Mouse (Mus musculus) cerebellum, adult 9-10 months (tissue): ENCODE measurements around the gene Rasef.
"Not testable (repeated sequence)": the region's sequence is repeated elsewhere in the genome, so short reads cannot be mapped to it uniquely, and the experiment has no call there.

ENCODE experiments used
- DNase-seq: peaks from one replicate; pipeline ENCODE4 v3.0.0; 2022

The Rasef gene

DNA sequence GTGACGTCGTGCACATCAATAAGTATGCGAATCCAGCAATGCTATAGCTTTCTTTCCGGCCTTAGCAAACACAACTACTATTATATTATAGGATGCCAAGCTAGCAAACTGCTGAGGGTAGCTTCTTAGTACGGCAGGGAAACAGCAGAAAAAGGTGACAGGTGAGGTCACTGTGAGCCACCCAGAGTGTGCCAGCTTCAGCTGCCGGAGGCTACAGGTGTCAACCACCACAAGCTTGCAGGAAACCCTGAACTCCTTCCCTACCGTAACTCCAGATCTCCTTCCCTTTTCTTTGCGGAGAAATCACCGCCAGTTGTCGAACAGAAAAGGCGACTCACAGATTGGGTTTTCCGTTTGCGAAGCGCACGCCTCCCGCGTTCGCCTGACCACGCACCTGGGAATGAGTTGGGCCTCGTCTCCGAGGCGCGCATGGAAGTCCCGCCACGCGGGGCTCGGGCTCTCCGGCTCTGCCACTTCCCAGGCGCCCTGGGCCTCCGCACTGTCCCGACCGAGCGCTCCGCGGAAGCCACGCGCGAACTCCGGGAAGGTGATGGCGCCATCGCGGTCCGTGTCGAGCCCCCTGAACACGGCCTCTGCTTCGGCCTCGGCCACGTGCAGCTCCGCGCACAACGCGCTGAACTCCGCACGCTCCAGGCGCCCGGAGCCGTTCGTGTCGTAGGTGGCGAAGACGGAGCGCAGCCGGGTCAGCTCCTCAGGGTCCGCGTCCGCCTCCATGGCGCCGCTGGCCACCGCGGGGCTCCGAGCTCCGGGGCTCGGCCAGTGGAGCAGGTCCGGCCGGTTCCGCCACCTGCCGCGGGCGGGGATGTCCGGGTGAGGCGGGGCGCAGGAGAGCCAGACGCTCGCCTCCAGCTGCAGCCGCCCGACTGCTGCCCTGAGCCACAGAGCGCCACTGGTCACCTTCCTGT lies at the start of gene Rasef:
Gene Rasef (minus strand): TSS at position 735 of the 926 bp plus-strand sequence.
- no peak for DNase-seq

DNA sequence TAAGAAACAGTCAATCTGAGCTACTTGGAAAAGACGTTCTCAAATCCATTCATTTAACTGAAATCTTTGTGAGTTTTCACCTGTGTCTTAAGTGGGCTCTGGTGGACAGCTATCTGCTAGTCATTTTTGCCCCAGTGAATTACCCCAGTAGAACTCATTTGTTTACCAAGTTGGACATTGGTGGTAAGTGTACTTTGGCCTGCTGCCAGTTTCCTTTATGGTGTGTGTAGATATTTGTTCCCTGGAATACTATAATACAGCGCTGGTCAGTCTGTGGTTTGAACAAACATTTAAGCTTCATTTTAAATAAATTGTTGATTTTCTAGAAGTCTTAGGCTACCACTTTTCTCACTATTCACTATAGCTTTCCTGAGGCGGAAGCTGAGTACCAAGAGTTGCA lies 35.8 kb upstream of the Rasef start:
- DNase-seq: no peak

DNA sequence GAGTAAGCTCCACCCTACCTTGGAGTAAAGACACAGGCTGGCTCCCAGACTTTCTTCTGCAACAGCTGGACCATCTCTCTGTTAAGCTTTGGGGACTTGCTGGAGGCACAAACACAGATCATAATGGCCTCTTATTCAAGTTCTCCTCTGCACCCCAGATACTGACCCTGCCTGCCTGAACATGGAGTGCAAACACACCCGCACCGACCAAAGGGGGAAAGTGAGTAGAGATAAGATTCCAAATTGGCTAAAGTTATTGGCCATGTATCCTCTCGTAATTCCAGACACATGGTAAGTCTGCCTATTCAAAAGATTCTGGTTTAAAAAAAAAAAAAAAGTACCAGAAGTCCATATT lies 369 bp upstream of the Rasef start:
- no peak for DNase-seq

DNA sequence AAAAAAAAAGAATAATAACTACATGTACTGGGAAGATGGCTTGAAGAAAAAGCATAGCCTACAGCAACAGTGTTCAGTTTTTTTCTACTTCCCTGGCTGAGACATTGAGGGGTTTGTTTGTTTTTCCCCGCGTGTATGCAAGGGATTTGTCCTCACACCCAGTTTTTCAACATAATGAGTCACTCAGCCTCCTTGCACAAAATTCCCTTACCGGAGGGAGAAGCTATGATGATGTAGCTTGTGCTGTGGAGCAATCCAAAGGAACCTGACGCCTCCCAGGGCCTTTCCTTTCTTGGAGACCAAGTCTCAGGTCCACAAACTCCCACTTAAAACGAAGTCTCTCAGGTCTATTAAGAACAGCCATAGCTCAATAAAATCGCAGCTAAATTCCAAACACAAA lies 1.3 kb downstream of the Rasef start:
- DNase-seq: no peak

DNA sequence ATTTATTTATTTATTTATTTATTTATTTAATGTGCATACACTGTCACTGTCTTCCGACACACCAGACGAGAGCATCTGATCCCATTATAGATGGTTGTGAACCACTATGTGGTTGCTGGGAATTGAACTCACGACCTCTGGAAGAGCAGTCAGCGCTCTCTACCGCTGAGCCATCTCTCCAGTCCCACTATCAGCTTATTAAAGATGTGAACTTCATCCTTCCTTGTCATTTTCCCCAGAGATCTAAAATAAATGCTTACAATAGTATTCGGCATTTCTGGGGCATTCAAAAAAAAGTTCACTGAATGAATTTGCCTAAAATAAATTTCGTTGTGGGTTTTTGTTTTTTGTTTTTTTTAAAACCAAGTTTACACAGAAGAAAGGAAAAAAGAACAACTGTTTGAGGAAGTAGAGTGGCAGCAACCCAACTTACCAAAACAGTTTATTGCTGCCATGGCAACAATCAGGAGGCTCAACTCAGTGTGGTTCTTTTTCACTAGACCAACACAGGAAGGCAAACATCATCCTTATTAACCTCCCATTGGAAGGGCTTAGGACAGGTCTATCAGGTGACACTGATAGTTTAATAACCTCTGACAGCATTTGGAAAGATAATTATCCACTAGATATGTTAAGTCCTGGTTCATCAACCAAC lies 2.6 kb downstream of the Rasef start:
- DNase-seq: no peak

DNA sequence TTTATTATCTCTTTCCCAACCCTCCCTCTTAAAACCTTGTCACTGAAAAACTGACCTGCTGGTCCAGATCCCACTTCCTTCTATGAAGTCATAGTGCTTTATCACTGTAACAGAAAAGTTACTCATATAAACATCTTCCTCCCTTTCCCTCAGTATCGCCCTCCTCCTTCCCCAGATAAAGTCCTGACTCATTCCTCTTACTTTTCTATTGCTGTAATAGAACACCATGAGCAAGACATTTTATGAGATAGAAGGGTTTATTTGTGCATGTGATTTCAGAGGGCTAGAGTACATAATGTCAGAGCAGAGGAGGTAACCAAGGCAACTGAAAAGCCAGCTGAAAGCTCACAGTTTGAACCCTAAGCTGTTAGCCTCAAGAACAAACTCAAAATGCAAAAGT lies 6.6 kb downstream of the Rasef start:
- DNase-seq: no peak

DNA sequence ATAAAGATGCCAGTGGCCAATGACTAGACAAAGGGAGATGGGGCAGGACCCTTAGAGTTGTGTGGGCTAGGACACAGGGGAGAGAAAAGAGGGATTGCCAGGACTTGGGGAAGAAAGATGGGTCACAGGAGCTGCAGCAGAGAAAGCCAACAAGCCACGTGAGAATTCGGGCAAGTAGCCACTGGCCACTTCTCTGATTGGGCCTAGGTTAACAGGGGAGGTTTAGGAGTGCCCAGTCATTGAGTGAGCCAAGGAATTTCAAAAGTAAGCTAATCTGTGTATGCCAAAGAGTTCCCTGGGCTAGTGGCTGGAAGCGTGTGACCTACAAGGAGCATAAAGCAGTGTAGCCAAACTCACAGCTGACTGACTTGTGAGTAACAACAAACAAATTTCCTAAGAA lies 9.7 kb downstream of the Rasef start:
- DNase-seq: no peak

DNA sequence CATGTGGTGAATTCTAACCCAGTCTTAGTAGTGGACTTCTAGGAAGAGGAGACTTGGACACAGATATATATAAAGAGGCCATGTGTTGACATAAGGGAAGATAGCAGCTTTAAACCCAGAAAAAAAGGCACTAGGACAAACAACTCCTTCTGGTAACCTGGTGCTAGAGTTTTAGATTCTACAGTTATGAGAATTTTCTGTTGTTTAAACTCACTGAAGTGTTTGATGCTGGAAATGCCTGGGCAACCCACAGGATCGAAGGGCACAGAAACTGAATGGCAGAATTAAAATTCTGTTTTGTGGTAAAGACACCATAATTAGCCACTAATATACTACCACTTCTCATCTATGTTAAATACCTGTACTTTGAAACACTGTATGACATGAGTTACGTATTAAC lies 15.5 kb downstream of the Rasef start:
- no peak for DNase-seq

DNA sequence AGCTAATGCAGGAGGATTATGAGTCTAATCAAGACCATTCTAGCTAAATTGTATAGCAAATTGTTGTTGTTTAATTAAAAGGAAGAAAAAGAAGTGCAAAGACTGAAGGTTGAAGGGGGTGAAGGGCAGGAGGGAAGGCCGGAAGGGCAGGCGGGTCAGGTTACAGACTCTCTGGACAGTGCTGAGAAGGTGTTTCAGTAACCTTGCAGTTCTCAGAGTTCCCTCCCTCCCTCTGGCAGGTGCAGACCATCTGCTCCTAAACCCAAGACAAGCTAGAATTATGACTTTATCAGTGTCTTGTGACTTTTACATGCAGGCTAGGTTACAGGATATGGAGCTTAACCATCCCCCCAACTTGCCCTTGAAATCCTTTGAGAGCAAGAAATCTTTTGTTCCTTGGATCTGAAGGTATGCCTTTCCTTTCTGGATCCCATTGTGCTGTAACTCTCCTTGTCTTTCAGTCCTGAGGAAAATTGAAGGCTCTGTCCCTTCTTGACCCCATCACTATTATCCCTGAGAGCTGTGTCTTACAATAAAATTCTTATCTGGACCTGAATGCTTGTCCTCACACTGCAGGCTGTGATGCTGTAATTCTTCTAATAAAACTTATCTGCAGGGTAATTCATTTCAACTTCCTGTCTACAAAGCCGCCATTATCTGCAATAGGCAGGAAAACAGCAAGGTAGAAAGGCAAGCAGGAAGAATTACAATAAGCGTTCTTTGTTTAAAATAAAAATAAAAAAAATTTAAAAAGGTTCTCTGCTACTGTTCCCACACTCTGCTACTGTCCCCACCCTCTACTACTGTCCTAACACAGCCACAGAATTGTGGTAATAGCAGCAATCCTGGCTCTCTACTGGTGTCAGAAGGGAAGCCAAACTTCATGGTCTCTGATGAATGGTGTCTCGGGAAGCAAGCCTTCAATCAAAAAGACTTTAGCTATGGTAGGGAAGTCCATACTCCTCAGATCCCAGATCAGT lies 16.7 kb downstream of the Rasef start:
- no peak for DNase-seq

DNA sequence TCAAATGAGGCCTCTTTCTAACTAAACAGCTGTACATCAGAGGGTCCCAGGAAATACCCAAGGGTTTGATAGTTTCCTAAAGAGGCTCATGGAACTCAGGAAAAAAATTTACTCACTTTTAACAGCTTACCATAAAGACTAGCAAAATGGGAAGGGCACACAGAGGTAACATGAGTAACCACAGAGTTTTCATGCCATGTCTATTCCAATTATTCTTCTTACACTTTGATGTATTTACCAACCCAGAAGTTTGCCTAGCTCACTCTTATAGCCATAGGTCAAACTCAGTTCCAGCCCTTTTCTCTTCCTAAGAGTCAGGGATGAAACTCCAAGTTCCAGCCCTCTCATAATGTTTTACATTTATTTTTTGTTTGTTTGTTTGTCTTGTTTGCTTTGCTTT lies 18.8 kb downstream of the Rasef start:
- DNase-seq: no peak

DNA sequence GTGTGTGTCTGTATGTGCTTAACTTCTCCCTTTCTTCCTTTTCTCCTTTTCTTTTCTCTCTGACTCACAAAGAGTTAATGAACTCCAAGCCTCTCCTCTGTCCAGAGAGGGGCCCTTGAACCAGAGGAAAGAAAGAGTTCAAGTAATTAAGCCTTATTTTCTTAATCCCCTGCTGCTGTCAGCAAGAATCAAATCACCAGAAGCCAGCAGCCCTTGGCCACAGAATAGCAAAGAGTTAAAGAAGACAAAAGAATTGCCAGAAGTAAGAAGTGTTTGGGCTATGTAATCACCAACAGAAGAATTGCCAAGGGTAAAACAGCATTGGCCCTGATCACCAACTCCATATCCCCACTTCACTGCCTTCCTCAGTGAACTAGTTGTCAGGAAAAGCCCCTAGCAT lies 20.2 kb downstream of the Rasef start:
- DNase-seq: no peak

DNA sequence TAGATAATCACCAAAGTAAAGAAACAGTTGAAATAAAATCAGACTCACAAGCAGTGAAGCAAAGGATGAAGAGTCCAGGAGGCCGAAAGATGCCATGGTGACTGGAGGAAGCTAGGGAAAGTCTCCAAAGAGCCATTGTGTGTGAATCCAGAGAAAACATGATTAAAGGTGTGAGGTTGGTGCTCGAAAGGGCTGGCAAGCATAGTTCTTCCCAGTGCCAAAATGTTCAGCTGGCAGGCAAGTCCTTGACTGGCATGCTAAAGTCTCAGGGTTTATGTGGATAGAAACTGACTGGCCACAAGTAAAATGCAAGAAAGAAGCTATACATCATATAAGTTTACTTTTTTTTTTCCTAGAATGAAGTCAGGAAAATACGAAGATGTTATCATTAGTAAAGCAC lies 22.6 kb downstream of the Rasef start:
- DNase-seq: no peak

DNA sequence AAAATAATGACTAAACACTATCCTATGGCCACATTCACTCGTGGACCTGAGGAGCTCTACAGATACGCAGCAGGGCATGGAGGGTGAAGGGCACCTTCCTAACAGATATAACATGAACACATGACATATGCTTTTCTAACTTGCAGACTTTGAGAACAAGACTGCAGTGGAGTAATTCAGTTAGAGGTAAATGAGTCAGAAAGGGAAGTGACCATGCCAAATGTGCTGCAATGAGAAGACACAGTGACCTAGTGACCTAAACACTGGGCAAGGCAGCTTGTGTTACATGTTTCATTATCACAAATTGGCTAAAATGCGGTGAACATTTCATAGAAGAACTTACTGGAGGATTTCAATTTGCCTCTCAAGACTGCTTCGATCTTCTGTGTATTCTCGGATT lies 42.6 kb downstream of the Rasef start:
- no peak for DNase-seq

DNA sequence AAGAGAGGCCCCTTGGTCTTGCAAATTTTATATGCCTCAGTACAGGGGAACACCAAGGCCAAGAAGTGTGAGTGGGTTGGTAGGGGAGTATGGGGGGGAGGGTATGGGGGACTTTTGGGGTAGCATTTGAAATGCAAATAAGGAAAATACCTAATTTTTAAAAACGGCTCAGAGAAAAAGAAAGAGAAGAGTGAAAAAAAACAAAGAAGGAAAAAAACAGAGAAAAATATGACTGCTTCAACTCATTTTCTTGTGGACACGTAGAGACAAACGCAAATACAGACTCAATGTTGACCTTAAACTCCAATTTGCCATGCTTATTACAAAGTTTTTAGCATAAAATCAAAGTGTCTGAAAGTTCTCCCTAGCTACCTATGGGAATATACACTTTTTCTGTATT lies 51.4 kb downstream of the Rasef start:
- DNase-seq: no peak

DNA sequence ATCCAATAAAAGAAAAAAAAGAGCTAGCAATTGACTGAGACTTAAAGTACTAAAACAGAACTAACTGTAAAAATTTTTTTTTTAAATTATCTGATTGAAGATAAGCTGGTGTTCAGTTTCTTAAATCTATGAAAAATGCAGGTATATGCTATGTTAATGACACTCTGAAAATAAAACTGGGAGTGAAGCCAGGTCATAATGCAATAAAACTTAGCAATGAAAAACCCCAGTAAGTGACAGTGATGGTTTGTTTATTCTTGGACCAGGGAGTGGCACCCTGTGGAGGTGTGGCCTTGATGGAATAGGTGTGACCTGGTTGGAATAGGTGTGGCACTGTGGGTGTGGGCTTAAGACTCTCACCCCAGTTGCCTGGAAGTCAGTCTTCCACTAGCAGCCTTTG lies 71.0 kb downstream of the Rasef start:
- DNase-seq: no peak

DNA sequence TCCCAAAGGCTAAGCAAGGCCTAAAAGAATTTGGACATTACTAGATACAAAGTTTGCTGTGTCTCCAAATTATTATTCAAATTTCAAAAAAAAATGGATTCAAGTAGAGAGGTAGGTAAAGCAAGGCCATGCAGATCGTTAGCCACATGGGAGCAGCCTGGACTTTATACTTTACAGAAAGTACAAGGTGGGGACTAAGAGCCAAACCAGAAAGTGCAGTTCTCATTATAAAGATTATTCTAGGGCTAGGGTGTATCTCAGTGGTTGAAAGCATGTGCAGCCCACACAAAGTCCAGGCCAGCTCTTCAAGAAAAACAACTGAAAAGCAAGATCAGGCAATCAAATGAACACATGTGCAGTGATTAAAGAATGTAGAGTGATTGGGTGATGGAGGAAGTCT lies 72.0 kb downstream of the Rasef start:
- DNase-seq: no peak

DNA sequence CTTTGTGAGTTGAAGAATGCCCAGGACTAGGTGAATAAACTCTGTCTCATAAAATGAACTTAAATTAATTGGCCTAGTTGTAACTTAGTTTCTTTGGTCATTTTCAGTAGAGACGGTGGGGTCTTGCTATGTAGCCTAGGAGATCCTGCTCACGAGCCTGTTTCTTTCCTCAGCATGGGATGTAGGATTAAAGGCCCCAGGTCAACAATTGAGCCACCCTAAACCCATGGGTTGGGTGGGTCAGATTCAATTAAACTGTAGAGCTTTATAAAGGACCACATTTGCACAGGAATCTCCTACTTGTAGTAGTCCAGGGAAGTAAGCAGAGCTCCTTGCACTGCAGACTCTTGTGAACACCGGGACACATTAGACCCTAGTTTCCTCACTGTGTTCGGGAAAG lies 107.6 kb downstream of the Rasef start, which contains the start of gene Gm428:
Gene Gm428 (plus strand): TSS at position 301 of the 400 bp plus-strand sequence.
- not testable (repeated sequence) for DNase-seq

DNA sequence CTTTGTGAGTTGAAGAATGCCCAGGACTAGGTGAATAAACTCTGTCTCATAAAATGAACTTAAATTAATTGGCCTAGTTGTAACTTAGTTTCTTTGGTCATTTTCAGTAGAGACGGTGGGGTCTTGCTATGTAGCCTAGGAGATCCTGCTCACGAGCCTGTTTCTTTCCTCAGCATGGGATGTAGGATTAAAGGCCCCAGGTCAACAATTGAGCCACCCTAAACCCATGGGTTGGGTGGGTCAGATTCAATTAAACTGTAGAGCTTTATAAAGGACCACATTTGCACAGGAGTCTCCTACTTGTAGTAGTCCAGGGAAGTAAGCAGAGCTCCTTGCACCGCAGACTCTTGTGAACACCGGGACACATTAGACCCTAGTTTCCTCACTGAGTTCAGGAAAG lies 122.7 kb downstream of the Rasef start, which contains the start of gene Gm11239:
Gene Gm11239 (plus strand): TSS at position 301 of the 400 bp plus-strand sequence.
- not testable (repeated sequence) for DNase-seq
